Comparison of ENCODE assay signal across 14 mouse cellular contexts in the genomic region with DNA sequence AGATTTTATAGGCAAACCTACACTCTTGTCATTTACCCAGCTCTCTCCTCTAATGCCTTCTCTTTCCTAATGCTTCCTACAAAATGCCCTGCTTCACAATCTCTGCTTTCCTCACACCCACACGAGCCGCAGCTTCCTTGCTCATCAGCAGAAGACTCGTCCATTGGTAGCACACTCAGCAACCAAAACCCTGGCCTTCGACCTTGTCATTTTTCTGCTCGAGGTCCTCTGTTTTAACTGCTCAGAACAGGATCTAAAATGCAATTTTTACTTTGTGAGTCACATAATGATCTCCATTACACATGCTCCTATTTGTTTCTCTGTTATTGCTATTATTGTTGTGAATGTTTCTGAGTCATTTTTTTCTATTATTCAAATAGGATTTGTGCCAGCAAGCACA. TPM values are rescaled to one million over a fixed set of nuclear protein-coding genes. Genes with fewer than 3 reads are reported as not detected.
A peak's percentile ranks its signal among the peaks of the same experiment; 100 is the strongest.
DNase-seq lines count a peak whose midpoint lies in the region.
"Had no signal": no experiment of that assay in that cellular context is flagged by ENCODE, and none has a peak within 500 bp of the region (broad histone marks: within the 10 kb centered on the region; RNA-seq: fewer than 3 reads in every experiment).

No protein-coding gene starts in this region.

- DNase-seq in adrenal gland, adult 8-10 months, result peak; percentile 37
- DNase-seq in adrenal gland, postnatal 10 days, result no peak
- peak; percentile 64 for DNase-seq in 3T3-L1 (ENCODE audit: low read depth, low spot score)
- peak; percentile 76 for DNase-seq in Muller cell, postnatal 12 days (ENCODE audit: inconsistent ontology term)
- DNase-seq in adrenal gland, postnatal 36 days, result peak; percentile 52 to 54
- DNase-seq in layer of hippocampus, adult 8-10 months (ENCODE audit: low spot score in 2 of 2), result no peak
- DNase-seq: cerebellum, adult 18-20 months; cerebellum, adult 9-10 months; cerebellum, postnatal 25 days; forebrain, postnatal 0 days; gastrocnemius, adult 2 months; gastrocnemius, postnatal 14 days; heart, adult 18-20 months; kidney, adult 2 months had no signal

RNA-seq across cellular contexts. Expression of gene Ipo8, which starts 45.1 kb away (rescaled TPM):
- total RNA-seq in adrenal gland, adult 8-10 months (2022), result 10 to 100 TPM; 50.7 to 66.3 (median 58.2) TPM
- 10 to 100 TPM; 28.4 to 34.1 TPM for total RNA-seq in adrenal gland, postnatal 10 days (2021)
- total RNA-seq in adrenal gland, postnatal 36 days (2021), result 10 to 100 TPM; 43.4 to 48.1 TPM
- total RNA-seq in layer of hippocampus, adult 8-10 months (2022), result 10 to 100 TPM; 46.4 to 58.6 (median 52.1) TPM

Comparison
In these comparisons a context has a peak if more than half of its experiments do, and no peak if none do; other contexts are left out.
1. DNase-seq: peak in adrenal gland, adult 8-10 months (single experiment), 3T3-L1 (single experiment), Muller cell, postnatal 12 days (single experiment) and adrenal gland, postnatal 36 days (2 of 2); none in adrenal gland, postnatal 10 days (single experiment) and layer of hippocampus, adult 8-10 months (0 of 2).